Mouse (Mus musculus) R1 (cell line): ENCODE results near the gene Olfr330.
"Not testable (repeated sequence)": the region's sequence is repeated elsewhere in the genome, so short reads cannot be mapped to it uniquely, and the experiment has no call there.

Source experiments
- DNase-seq: peaks from one replicate; pipeline ENCODE4 v3.0.0-alpha.2; 2018; ENCODE audit warnings: low read depth, low spot score

The Olfr330 gene

DNA sequence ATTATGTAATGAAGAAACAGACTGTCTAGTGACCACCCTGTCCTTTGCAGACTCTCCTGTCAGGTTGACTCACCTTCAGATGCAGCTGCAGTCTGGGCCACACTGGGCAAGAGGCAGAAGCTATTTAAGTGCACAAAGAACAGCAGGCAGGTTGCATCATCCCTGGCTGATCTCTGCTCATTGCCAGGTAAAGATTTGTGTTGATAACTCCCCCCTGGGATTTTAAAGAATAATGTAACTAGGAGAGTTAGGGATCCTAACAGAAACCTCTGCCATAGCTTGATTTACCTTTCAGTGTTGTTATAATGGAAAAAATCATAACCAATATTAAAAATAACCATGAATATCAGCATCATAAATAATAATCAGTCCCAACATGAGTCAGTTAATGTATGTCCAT lies at the start of gene Olfr330:
Gene Olfr330, minus strand, starts transcription at position 101 of the 400 bp plus-strand sequence.
- DNase-seq: not testable (repeated sequence)

DNA sequence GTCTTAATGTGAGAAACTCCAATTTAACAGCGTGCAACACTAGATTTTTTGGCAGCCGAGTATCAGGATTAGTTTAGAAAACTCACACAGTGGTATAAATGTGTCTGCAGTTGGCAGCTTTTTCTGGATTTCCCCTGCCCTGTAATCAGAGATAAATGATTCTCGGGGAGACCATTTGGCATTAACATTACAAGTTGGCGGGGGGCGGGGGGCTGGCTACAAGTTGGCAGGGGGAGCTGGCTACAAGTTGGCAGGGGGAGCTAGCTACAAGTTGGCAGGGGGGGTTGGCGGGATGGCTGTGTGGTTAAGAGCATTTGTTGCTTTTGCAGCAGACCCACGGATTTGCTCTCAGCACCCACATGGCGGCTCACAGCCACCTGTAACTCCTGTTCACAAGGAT lies 44.0 kb upstream of the Olfr330 start:
- DNase-seq: no peak

- no peak for DNase-seq
These were observed 42.8 kb upstream of the Olfr330 start, which contains the start of gene Olfr325 for GRCm38 (mm10) chr11:58577430-58577829. TSS of gene Olfr325 (plus strand) at chr11:58577730.

- no peak for DNase-seq
These were observed 35.8 kb upstream of the Olfr330 start, which contains the start of gene Olfr224 for GRCm38 (mm10) chr11:58570405-58570804. TSS of gene Olfr224 (minus strand) at chr11:58570553.

GRCm38 (mm10) chr11:58555536-58555935 lies 20.9 kb upstream of the Olfr330 start, which contains the start of gene Olfr328:
TSS of gene Olfr328 (minus strand) at chr11:58555636.
- DNase-seq: no peak

DNA sequence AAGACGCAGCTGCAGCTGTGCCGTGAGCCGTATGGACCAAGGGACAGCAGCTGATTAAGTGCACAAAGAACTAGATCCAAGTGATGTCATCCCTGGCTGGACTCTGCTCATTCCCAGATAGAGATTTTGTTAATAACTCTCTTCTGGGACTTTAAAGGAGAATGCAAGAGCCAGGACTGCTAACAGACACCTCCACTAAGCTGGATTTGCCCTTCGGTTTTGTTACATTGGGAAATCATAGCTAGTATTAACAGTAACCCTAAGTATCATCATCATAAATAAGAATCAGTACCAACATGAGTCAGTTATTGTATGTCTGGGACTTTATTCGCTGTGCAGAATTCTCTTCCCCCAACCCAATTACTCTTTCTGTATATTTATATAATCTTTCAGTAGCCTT lies 11.7 kb upstream of the Olfr330 start, which contains the start of gene Olfr329-ps:
Gene Olfr329-ps, minus strand, starts transcription at position 101 of the 400 bp plus-strand sequence.
- no peak for DNase-seq

DNA sequence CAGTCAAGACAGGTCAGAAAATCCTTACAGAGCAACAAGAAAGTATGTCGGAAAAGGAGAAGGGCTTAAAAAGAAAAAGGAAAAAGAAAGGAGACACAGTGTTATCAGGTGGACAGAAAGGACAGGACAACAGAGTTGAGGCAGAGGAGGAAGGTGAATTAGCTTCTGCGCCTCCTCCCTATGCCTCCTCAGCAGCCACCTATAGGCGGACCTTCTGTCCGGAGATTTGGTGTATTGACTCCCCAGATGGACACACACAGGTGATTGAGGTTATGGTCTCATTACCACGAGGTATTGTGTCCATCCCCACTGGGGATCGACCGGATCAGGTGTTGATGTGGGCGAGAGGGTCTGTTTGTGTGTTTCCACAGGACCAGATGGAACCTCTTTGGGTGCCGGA lies 14.9 kb downstream of the Olfr330 start:
- DNase-seq: not testable (repeated sequence)

- not testable (repeated sequence) for DNase-seq
These were observed 15.7 kb downstream of the Olfr330 start for GRCm38 (mm10) chr11:58518916-58519315.

DNA sequence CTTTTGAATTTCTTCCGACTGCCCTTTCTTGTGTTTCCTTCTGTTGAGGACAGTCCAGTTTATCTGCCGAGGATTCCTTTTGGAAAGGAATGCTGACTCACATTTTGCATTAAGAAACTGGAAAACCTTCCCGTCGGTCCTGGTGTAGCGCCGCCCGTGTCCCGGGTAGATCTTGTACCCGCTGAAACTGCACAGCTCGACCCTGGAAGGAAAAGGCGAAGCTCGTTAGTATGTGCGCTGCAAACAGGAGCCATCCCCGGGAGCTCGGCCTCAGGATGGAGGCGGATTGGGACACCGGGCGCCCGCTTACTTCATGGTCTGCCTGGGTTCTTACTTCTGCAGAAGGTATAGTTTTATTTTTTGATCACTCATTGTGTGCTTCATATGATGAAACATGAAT lies 25.6 kb downstream of the Olfr330 start:
- DNase-seq: not testable (repeated sequence)

GRCm38 (mm10) chr11:58502472-58502871 lies 32.2 kb downstream of the Olfr330 start, which contains the start of gene Olfr331:
TSS of gene Olfr331 (minus strand) at chr11:58502572.
- not testable (repeated sequence) for DNase-seq

DNA sequence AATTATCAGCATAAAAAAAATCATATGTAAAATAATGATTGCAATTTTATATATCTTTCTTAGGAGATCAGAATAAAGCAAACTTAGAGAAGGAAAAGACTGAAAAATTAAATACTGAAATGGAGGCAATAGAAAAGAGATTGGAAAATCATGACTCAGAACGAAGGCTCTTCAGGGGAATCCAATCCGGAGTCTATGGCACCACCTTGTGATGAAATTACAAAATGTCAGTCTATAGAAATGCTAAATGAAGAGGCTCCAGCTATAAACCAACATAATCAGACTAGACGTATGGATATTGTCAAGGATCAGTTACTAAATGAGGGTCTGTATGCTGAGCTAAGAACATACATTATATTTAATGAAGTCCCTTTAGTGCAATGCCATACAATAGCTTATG lies 35.3 kb downstream of the Olfr330 start:
- DNase-seq: no peak

- no peak for DNase-seq
These were observed 35.9 kb downstream of the Olfr330 start for GRCm38 (mm10) chr11:58498761-58499160.

- no peak for DNase-seq
These were observed 42.2 kb downstream of the Olfr330 start, which contains the start of gene Olfr332 for GRCm38 (mm10) chr11:58492455-58492854. TSS of gene Olfr332 (minus strand) at chr11:58492555.
